Mouse (Mus musculus): ENCODE results near the gene Dbndd2.
A peak's percentile ranks its signal among the peaks of the same experiment; 100 is the strongest.

Gene Dbndd2

DNA sequence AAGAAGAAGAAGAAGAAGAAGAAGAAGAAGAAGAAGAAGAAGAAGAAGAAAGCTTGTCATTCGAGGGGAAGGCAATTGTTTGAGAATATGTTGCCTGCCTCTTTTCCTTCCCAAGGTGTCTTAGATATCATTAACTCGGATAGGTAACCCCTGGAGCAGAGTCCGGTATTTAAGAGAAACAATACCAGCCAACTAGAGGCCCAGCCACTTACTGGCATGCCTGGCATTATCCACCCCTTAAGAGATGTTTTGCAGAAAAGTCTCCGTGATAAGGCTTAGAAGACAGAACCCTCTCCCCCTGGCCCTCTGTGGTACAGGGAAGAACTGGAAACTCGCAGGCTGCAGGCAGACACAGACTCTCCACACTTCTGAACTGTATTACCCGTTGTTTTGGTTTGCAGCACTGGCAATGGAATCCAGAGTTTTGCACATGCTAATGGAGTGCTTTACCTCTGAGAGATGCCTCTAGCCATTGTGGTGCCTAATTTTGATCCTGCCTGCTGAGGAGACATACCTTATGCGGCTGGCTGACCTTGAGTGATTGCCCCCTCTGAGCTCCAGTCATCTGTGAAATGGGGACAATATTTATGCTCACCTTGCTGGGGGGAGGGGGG lies 31.9 kb upstream of the Dbndd2 start:
- no peak for DNase-seq (ENCODE audit: low spot score)

GRCm38 (mm10) chr2:164454846-164455245 lies 31.1 kb upstream of the Dbndd2 start:
- DNase-seq (ENCODE audit: low spot score), result no peak

GRCm38 (mm10) chr2:164455421-164456190 lies 30.3 kb upstream of the Dbndd2 start:
- DNase-seq (ENCODE audit: low spot score), result no peak

DNA sequence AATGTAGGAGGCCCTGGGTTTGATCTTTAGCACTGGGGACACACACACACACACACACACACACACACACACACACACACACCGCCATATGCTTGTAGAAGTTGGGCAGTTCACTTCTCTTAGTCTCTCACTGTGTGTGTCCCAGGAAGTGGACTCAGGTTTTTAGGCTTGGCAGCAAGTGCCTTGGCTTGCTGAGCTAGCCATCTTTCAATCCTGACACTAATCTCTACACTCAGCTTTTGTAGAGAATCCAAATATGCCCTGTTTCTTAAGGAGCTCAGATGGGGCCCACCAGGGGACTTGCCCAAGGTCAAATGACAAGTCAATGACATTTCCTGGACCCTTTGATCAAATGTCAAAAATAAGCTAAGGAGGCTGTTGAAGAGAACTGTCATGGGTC lies 29.5 kb upstream of the Dbndd2 start:
- no peak for DNase-seq (ENCODE audit: low spot score)

GRCm38 (mm10) chr2:164456864-164457300 lies 29.0 kb upstream of the Dbndd2 start, which contains the start of gene Sys1:
TSS of gene Sys1 (plus strand) at chr2:164456964.
- no peak for DNase-seq (ENCODE audit: low spot score)

- no peak for DNase-seq (ENCODE audit: low spot score)
Observed at GRCm38 (mm10) chr2:164457942-164458341, 28.0 kb upstream of the Dbndd2 start.

DNA sequence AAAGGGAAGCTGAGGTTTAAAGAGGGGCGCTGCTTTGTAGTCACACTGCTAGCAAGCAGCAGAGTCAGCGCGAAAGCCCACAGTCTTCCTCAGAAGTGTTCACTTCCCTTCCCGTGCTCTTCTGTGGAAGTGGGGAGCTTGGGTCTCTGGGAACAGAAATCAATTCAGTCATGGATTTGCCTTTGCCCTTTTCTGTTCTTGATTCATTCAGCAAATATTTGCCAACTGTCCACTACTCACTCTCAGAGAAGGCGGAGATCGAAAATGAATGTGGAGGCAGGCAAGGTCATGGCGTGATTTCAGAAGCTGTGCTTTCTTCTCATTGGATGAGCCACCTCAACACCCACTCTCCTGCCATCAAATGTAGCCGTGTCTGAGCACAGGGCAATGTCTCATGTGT lies 27.4 kb upstream of the Dbndd2 start:
- DNase-seq (ENCODE audit: low spot score), result no peak

- peak; percentile 93 for DNase-seq (ENCODE audit: low spot score)
Observed at GRCm38 (mm10) chr2:164460745-164461551, 25.0 kb upstream of the Dbndd2 start, which contains the start of gene Gm20458. TSS of gene Gm20458 (plus strand) at chr2:164460967.

DNA sequence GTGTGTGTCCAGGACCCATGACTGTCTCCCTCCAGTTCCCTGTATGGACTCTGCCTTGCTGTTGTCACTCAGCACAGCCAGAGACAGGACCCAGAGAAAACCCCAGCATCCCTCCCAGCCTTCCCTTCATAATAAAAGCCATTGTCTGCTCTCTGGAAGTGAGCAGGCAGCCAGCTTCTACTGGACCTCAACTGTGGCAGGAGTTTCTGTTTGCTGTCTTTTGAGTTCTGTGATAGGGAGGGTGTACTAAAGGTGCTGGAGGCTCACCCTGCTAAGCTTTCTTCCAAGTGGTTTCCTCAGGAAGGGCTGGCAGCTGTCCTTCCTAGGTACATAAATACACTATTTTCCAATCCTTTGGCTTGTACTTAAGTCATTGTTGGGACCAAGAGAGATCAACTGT lies 20.7 kb upstream of the Dbndd2 start:
- DNase-seq (ENCODE audit: low spot score), result no peak

DNA sequence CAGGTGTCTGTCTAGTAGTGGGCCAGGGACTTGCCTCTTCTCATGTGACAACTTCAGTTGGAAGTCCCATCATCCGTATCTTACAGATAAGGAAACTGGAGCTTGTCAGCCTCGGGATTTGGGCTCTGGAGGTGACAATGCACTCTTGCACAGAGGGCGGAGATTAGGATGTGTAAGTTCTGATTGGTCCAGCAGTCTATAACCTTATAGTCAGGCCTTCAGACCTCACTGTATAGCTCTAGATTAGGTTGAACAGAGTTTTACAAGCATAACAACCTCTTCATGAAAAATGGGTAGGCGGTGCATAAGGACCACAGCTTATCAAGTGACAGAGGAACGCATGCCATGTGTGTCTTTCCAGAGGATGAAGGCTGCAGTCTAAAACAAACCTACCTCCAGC lies 19.1 kb upstream of the Dbndd2 start:
- peak; percentile 30 for DNase-seq (ENCODE audit: low spot score)

DNA sequence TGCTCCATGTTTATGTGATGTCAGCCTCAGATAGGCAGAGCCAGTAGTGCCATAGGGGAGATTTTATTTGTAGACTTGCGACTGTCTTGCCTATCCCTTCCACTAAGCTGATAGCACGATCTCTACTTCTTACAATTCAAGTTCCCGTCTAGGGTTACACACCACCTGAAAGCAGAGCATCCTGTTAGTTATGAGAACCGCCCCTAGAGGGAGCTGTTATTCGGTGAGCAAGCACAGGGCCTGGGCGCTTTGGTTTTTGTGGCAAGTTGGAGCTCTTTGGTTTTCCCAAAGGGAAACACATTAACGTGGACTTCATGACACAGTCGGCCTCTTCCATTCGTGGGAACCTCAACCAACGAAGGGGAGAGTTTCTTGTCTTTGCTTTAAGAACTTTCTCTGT lies 15.7 kb upstream of the Dbndd2 start:
- DNase-seq (ENCODE audit: low spot score), result peak; percentile 54

GRCm38 (mm10) chr2:164473624-164474023 lies 12.3 kb upstream of the Dbndd2 start, which contains the start of gene Trp53tg5:
TSS of gene Trp53tg5 (minus strand) at chr2:164473724.
- no peak for DNase-seq (ENCODE audit: low spot score)

GRCm38 (mm10) chr2:164486258-164487114 lies 580 bp downstream of the Dbndd2 start:
- no peak for DNase-seq (ENCODE audit: low spot score)

DNA sequence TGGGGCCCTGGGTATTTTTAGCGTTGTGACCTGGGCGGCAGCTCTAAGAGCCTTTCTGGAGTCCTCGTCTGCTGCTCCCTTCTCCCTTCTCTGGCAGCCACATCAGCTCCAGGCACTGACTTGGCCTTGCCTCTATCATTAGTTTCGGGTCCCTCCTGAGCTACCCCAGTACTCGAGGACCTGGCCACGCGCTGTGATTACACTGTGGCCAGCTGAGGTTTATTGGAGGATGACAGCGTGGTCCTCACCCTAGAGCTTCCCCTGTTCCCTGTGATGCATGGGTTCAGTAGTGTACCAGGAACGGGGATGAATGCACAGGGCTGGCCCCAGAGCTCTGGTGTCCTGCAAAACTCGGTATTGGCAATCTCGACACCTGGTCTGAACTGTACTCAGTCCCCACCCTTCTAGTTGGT lies 1.2 kb downstream of the Dbndd2 start:
- no peak for DNase-seq (ENCODE audit: low spot score)

DNA sequence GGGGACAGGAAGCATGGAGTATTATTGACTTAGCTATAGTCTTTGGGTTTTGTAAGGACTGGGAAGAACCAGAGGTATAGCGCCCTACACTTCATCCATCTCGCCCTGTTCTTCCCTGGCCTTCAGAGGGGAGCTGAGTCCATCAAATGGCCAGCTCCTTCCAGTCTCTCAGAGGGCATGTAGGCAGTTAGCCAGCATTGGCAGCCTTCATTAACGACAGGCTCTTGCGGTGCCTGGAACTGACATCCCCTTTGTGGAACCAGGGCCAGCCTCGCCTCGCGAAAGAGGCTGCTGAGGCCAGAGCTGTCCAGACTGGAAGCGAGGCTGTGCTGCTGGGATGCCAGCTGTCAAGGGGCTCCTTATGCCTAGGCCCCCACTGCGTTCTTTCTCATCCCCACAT lies 1.9 kb downstream of the Dbndd2 start:
- no peak for DNase-seq (ENCODE audit: low spot score)

DNA sequence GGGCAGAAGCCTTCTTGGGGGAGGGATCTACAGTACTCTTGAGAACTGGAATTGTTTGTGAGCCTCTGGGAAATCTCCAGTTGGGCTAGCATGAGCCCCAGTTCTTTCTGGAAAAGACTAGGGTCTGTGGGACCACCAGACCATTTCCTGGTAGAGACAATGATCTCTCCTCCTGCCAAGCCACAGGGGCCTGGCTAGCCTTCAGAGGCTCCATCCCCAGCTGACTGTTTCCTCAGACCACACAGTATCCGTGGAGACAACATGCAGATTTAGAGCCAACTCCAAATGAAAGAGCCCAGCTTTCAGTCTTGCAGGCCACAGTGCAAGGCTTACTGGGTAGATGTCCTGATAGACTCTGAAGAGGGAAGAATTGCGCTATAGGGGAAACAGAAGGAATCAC lies 8.2 kb downstream of the Dbndd2 start:
- DNase-seq (ENCODE audit: low spot score), result no peak

DNA sequence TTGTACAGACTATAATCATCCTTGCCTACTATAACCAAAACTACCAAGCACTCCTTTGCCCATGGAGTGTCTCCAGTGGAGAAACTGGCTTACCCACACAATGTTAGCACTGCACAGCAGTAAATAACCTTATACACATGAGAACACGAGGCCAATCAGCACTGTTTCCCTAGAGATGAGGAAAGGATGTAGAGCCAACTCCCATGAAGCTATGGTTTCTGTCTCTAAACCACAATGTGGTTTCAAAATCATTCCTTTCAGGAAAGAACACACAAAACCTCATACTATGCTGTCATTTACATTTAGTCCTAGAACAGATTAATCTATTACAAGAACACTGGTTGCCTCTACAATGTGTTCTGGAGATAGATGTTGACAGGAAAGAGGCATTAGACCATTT lies 10.4 kb downstream of the Dbndd2 start:
- no peak for DNase-seq (ENCODE audit: low spot score)

- DNase-seq (ENCODE audit: low spot score), result peak; percentile 77
Observed at GRCm38 (mm10) chr2:164496847-164497690, 11.2 kb downstream of the Dbndd2 start, which contains the start of gene Pigt. TSS of gene Pigt (plus strand) at chr2:164497520.

DNA sequence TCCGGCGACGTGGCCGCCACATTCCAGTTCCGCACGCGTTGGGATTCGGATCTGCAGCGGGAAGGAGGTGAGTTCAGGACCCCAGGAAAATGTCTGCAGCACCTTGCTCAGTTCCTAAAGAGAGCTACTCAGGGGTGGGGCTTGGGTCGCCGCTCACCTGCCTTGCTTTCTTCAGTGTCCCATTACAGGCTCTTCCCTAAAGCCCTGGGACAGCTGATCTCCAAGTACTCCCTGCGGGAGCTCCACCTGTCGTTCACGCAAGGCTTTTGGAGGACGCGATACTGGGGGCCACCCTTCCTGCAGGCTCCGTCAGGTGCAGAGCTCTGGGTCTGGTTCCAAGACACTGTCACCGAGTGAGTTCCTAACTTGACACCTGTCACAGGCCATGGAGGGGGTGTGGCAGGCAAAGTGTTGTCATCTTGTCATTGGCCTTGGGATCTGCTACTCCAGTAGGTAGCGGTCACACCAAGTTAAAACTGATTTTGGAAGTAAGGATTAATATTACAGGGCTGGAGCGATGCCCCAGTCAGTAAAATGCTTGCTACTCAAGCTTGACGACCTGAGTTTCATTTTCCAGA lies 11.9 kb downstream of the Dbndd2 start:
- DNase-seq (ENCODE audit: low spot score), result peak; percentile 16

DNA sequence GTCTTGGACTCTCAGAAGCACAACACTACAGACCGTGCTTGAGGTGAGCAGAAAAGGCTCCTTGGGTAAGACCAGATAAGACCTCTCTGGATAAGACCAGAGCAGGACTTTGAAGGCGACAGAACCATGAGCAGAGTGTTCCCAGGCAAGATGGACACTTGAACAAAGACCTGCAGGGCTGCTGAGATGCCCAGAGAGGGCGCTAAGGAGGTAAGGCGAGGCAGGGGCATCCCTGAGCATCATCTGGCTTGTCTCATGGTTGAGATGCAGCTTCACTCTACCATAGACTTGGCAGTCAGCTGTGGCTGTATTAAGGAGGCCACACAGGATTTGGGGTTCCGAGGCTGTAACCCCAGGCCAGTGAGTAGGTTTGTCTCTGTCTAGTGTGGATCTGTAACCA lies 13.4 kb downstream of the Dbndd2 start:
- no peak for DNase-seq (ENCODE audit: low spot score)
